Mouse (Mus musculus): ENCODE measurements around the gene Dmwd. TPM values are rescaled to one million over a fixed set of nuclear protein-coding genes. Genes with fewer than 3 reads are reported as not detected.

Gene Dmwd
- total RNA-seq, 2 experiments from 2014 or later, result 43.9 to 45.4 TPM

- peak; percentile 51 for DNase-seq (ENCODE audit: low spot score)
- intact Hi-C loops (cut with DNase I), result loop anchor here (1.0 kb wide), 1 partner anchor 23 kb away; no protein-coding TSS in a partner anchor
Observed at GRCm38 (mm10) chr7:19092381-19093173, 16.6 kb downstream of the Dmwd start.

GRCm38 (mm10) chr7:19093174-19093521, 17.1 kb downstream of the Dmwd start:
- intact Hi-C loops (cut with DNase I), result loop anchor here (1.0 kb wide), 1 partner anchor 24 kb away; no protein-coding TSS in a partner anchor
- peak; percentile 78 for DNase-seq (ENCODE audit: low spot score)

GRCm38 (mm10) chr7:19093537-19094385, 17.7 kb downstream of the Dmwd start:
- intact Hi-C loops (cut with DNase I), result loop anchor here (1.0 kb wide), 1 partner anchor 24 kb away; no protein-coding TSS in a partner anchor
- DNase-seq (ENCODE audit: low spot score), result peak; percentile 96

- DNase-seq (ENCODE audit: low spot score), result no peak
- intact Hi-C loops (cut with DNase I), result no loop called here
Observed at GRCm38 (mm10) chr7:19094471-19094825, 18.4 kb downstream of the Dmwd start, which contains the start of gene Six5. TSS of gene Six5 (plus strand) at chr7:19094594.

- intact Hi-C loops (cut with DNase I), result no loop called here
- DNase-seq (ENCODE audit: low spot score), result no peak
Observed at GRCm38 (mm10) chr7:19094826-19095750, 19.1 kb downstream of the Dmwd start.

GRCm38 (mm10) chr7:19095751-19096110, 19.7 kb downstream of the Dmwd start:
- DNase-seq (ENCODE audit: low spot score), result no peak
- intact Hi-C loops (cut with DNase I), result no loop called here

- DNase-seq (ENCODE audit: low spot score), result no peak
- intact Hi-C loops (cut with DNase I), result no loop called here
Observed at GRCm38 (mm10) chr7:19096421-19096976, 20.5 kb downstream of the Dmwd start.

GRCm38 (mm10) chr7:19097217-19097616, 21.2 kb downstream of the Dmwd start:
- no peak for DNase-seq (ENCODE audit: low spot score)

GRCm38 (mm10) chr7:19097863-19098262, 21.8 kb downstream of the Dmwd start:
- intact Hi-C loops (cut with DNase I), result no loop called here
- DNase-seq (ENCODE audit: low spot score), result no peak

More at GRCm38 (mm10) chr7:19097217-19097616, 21.2 kb downstream of the Dmwd start:
- intact Hi-C loops (cut with DNase I), result no loop called here

GRCm38 (mm10) chr7:19098811-19099210, 22.8 kb downstream of the Dmwd start:
- DNase-seq (ENCODE audit: low spot score), result no peak
- intact Hi-C loops (cut with DNase I), result no loop called here

- intact Hi-C loops (cut with DNase I), result no loop called here
- no peak for DNase-seq (ENCODE audit: low spot score)
Observed at GRCm38 (mm10) chr7:19100290-19100689, 24.3 kb downstream of the Dmwd start.

GRCm38 (mm10) chr7:19103741-19104140, 27.7 kb downstream of the Dmwd start:
- DNase-seq (ENCODE audit: low spot score), result no peak
- intact Hi-C loops (cut with DNase I), result no loop called here

GRCm38 (mm10) chr7:19104486-19104885, 28.5 kb downstream of the Dmwd start:
- DNase-seq (ENCODE audit: low spot score), result no peak
- intact Hi-C loops (cut with DNase I), result no loop called here

- intact Hi-C loops (cut with DNase I), result no loop called here
- no peak for DNase-seq (ENCODE audit: low spot score)
Observed at GRCm38 (mm10) chr7:19107436-19107835, 31.4 kb downstream of the Dmwd start.

- intact Hi-C loops (cut with DNase I), result no loop called here
- DNase-seq (ENCODE audit: low spot score), result no peak
Observed at GRCm38 (mm10) chr7:19109565-19109964, 33.5 kb downstream of the Dmwd start.

- no peak for DNase-seq (ENCODE audit: low spot score)
- intact Hi-C loops (cut with DNase I), result loop anchor here (2.0 kb wide), 1 partner anchor 47 kb away; no protein-coding TSS in a partner anchor
Observed at GRCm38 (mm10) chr7:19118028-19118771, 42.2 kb downstream of the Dmwd start, which contains the start of gene Gm4969. TSS of gene Gm4969 (minus strand) at chr7:19118368.

GRCm38 (mm10) chr7:19119083-19119482, 43.1 kb downstream of the Dmwd start:
- no peak for DNase-seq (ENCODE audit: low spot score)
- intact Hi-C loops (cut with DNase I), result loop anchor here (2.0 kb wide), 1 partner anchor 48 kb away; no protein-coding TSS in a partner anchor

GRCm38 (mm10) chr7:19119631-19120429, 43.8 kb downstream of the Dmwd start, which contains the start of gene Fbxo46:
TSS of gene Fbxo46 (plus strand) at chr7:19119859.
- intact Hi-C loops (cut with DNase I), result loop anchor here (2.0 kb wide), 2 partner anchors 49 to 99 kb away; no protein-coding TSS in a partner anchor
- peak; percentile 92 for DNase-seq (ENCODE audit: low spot score)

Measured in heart, postnatal 25 days (tissue).